Mouse (Mus musculus) MEL (cell line): ENCODE results near the gene Krt4.

Experiments used
- CHD1 ChIP-seq: IDR thresholded peaks from 2 replicates; pipeline ENCODE4 v1.6.1; 2012; ENCODE audit warnings: low read depth, mild to moderate bottlenecking, inconsistent platforms, low read length, improper control_type of control experiment
- CTCF ChIP-seq, 3 experiments: IDR thresholded peaks in 2 of 3; conservative IDR thresholded peaks in 1 of 3; 2 replicates each; pipeline ENCODE4 v1.5.1; 2011 to 2012; ENCODE audit warnings: low read length in 3 of 3, low read depth in 2 of 3, mild to moderate bottlenecking in 2 of 3, improper control_type of control experiment in 1 of 3, inconsistent platforms in 1 of 3, mixed read lengths in 1 of 3, moderate library complexity in 1 of 3; ENCODE audit not compliant: control insufficient read depth in 1 of 3, insufficient read depth in 1 of 3, poor library complexity in 1 of 3, severe bottlenecking in 1 of 3
- EP300 ChIP-seq, 2 experiments: IDR thresholded peaks; 2 replicates each; pipeline ENCODE4 v1.6.1; 2011; ENCODE audit warnings: improper control_type of control experiment in 2 of 2, low read length in 2 of 2, low read depth in 1 of 2, mild to moderate bottlenecking in 1 of 2
- MYB ChIP-seq: IDR thresholded peaks from 2 replicates; pipeline ENCODE4 v1.6.1; 2011; ENCODE audit warnings: mild to moderate bottlenecking, low read depth, low read length, improper control_type of control experiment
- NRF1 ChIP-seq: IDR thresholded peaks from 2 replicates; pipeline ENCODE4 v1.6.1; 2014; ENCODE audit warnings: low read depth, mild to moderate bottlenecking, inconsistent platforms, low read length, improper control_type of control experiment, moderate library complexity; ENCODE audit not compliant: poor library complexity, insufficient read depth, severe bottlenecking
- POLR2A ChIP-seq, 2 experiments: IDR thresholded peaks; 2 replicates each; pipeline ENCODE4 v1.6.1; 2011 to 2012; ENCODE audit warnings: low read length in 2 of 2, mild to moderate bottlenecking in 2 of 2, control low read depth in 1 of 2, improper control_type of control experiment in 1 of 2, low read depth in 1 of 2, moderate library complexity in 1 of 2; ENCODE audit not compliant: control insufficient read depth in 1 of 2, insufficient read depth in 1 of 2, poor library complexity in 1 of 2
- RAD21 ChIP-seq: IDR thresholded peaks from 2 replicates; pipeline ENCODE4 v1.6.1; 2011; ENCODE audit warnings: mild to moderate bottlenecking, low read depth, low read length, improper control_type of control experiment
- USF2 ChIP-seq, 2 experiments: IDR thresholded peaks; 2 replicates each; pipeline ENCODE4 v1.6.1; 2011 to 2012; ENCODE audit warnings: improper control_type of control experiment in 2 of 2, low read length in 2 of 2, borderline replicate concordance in 1 of 2, inconsistent platforms in 1 of 2, low read depth in 1 of 2, mild to moderate bottlenecking in 1 of 2; ENCODE audit not compliant: insufficient read depth in 1 of 2
- ZKSCAN1 ChIP-seq: IDR thresholded peaks from 2 replicates; pipeline ENCODE4 v1.6.1; 2012; ENCODE audit warnings: low read depth, mild to moderate bottlenecking, inconsistent platforms, low read length, improper control_type of control experiment, moderate library complexity

DNA sequence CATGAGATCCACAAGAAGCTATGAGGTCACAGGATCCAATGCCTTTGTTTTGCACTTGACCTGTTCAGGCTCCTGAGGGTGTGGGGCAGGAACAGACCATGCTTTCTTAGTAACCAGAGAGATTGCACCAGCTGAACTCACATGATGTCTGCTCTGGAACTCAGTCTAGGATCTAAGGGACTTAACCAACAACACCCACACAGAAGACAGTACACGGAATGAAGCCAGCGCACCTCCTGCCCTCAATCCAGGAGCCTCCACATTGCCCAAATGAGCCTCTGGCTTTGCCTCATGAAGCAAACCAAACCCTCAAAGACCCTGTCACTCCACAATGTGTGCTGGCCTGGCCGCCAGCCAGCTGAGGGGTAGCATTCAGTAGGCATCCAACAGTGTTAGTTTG lies 34.4 kb upstream of the Krt4 start:
- no peak for TF ChIP-seq USF2 (IDR thresholded peaks at IDR 0.05; ENCODE audit: borderline replicate concordance in 1 of 2, insufficient read depth in 1 of 2, low read depth in 1 of 2, low read length in 2 of 2)
- no peak for TF ChIP-seq CTCF (IDR thresholded peaks at IDR 0.05 in 2 of 3, conservative IDR thresholded peaks at IDR 0.05 in 1 of 3; ENCODE audit: control insufficient read depth in 1 of 3, insufficient read depth in 1 of 3, low read depth in 2 of 3, low read length in 3 of 3, poor library complexity in 1 of 3, severe bottlenecking in 1 of 3)
- no peak for TF ChIP-seq POLR2A (IDR thresholded peaks at IDR 0.05; ENCODE audit: control insufficient read depth in 1 of 2, insufficient read depth in 1 of 2, low read depth in 1 of 2, low read length in 2 of 2, poor library complexity in 1 of 2)
- TF ChIP-seq NRF1, result no peak
- no peak for TF ChIP-seq MYB
- no peak for TF ChIP-seq EP300 (IDR thresholded peaks at IDR 0.05; ENCODE audit: low read depth in 1 of 2, low read length in 2 of 2)
- no peak for TF ChIP-seq RAD21
- no peak for TF ChIP-seq CHD1
- no peak for TF ChIP-seq ZKSCAN1
